Mouse (Mus musculus) macrophage (primary cell): ENCODE results near the gene Muc1. TPM values are rescaled to one million over a fixed set of nuclear protein-coding genes. Genes with fewer than 3 reads are reported as not detected.
"Not testable (repeated sequence)": the region's sequence is repeated elsewhere in the genome, so short reads cannot be mapped to it uniquely, and the experiment has no call there.

Source experiments
- H3K27ac ChIP-seq: fragments of 350-480 bp; formaldehyde crosslinking; 2 replicates; pipeline ENCODE4 v1.9.0; 2021
- H3K36me3 ChIP-seq: fragments of 350-480 bp; formaldehyde crosslinking; 2 replicates; pipeline ENCODE4 v1.9.0; 2021; ENCODE audit errors: inconsistent target
- H3K4me3 ChIP-seq: fragments of 350-480 bp; formaldehyde crosslinking; 2 replicates; pipeline ENCODE4 v1.9.0; 2021; ENCODE audit errors: inconsistent target
- H3K79me2 ChIP-seq: fragments of 350-480 bp; formaldehyde crosslinking; 2 replicates; pipeline ENCODE4 v1.9.0; 2021; ENCODE audit errors: inconsistent target
- WGBS: methylation state at CpG from one replicate; pipeline ENCODE4 v1.1.7; 2026; ENCODE audit warnings: inconsistent platforms; ENCODE audit not compliant: missing documents; 5-methylcytosine and 5-hydroxymethylcytosine counted together
- polyA plus RNA-seq: library from polyadenylated mRNA; stranded (reverse); fragments of 250-400 nt; gene quantifications from 3 replicates; pipeline ENCODE4 v1.2.4, GENCODE M21; 2018; ENCODE audit warnings: inconsistent platforms

The Muc1 gene
- polyA plus RNA-seq, 1 experiment from 2014 or later: not detected

DNA sequence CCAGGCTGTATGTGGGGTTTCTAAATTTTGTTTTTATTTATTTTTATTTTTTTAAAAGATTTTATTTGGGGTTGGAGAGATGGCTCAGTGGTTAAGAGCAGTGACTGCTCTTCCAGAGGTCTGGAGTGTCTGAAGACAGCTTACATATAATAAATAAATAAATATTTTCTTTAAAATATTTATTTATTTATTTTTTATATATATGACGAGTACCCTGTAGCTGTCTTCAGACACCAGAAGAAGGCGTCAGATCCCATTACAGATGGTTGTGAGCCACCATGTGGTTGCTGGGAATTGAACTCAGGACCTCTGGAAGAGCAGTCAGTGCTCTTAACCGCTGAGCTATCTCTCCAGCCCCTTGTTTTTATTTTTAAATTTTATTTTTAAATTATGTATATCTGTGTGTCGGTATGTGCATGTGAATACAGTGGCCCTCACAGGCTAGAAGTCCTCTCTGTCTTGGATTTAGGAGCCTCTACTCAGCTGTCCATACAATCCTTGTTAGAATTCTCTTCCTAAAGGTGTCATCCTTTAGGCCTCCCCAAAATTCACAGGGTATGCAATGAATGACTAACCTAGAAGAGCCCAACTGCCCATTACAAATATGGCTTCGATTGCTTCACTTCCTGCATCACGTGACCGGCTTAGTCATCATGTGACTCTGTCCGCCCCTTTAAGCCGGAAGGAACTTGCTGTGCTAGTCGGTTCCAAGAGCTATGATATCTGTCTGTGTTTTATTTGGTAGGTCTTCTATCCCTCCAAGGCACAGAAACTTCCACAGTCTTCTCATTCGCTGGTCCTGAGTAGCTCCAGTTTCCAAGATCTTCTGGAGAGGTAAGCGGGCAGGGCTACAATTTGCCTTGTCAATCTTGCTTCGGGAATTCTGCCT lies 26.4 kb upstream of the Muc1 start, which contains the start of gene Gba:
Gene Gba (plus strand): TSS at position 676 of the 889 bp plus-strand sequence.
- Histone ChIP-seq H3K36me3 (peaks cover 36% of the 10 kb centered on the region), H3K79me2 (peaks cover 36% of the 10 kb centered on the region), H3K4me3 (peak within 1 kb of the TSS; percentile 80), H3K27ac (peak within 1 kb of the TSS; percentile 72)
- WGBS: 23% methylated on average over 12 of the region's 13 CpGs

- 38% methylated on average over 5 of the region's 5 CpGs for WGBS
- H3K27ac ChIP-seq: peak overlapping the region; percentile 72
- peak overlapping the region; percentile 80 for H3K4me3 ChIP-seq
- peaks cover 42% of the 10 kb centered on the region for H3K36me3 ChIP-seq
- H3K79me2 ChIP-seq: peaks cover 36% of the 10 kb centered on the region
These were observed 25.7 kb upstream of the Muc1 start for GRCm38 (mm10) chr3:89203142-89203514.

DNA sequence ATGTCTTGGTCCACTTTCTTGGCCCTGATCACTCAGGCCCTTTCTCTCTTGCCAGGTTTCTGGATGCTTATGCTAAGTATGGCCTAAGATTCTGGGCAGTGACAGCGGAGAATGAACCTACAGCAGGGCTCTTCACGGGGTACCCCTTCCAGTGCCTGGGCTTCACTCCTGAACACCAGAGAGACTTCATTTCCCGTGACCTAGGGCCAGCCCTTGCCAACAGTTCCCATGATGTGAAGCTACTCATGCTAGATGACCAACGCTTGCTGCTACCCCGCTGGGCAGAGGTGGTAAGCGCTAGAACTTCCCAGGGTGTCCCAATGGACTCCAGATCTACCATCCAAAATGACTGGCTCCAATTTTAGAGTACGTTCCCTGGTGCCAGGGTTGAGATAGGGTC lies 22.8 kb upstream of the Muc1 start:
- 97% methylated on average over 7 of the region's 7 CpGs for WGBS
- no peak overlapping the region for H3K27ac ChIP-seq
- H3K36me3 ChIP-seq: peaks cover 58% of the 10 kb centered on the region
- no peak overlapping the region for H3K4me3 ChIP-seq
- H3K79me2 ChIP-seq: peaks cover 36% of the 10 kb centered on the region

DNA sequence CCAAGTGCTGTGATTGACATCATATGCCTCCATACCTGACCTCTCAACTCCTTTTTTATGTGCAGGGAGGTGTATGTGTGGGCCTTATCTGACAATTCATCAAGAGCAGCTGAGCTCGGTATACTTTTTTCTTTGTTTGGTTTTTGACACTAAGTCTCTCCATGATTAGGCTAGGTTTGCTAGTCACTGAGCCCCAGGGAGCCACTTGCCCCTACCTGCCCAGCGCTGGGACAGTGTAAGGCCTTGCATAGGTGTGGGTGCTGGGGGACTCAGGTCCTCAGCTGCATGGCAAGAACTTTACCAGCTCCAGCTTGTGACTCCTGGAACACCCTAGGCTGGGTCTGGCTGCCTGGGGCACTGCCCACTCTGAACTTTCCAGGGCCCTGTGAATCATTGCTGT lies 22.2 kb upstream of the Muc1 start:
- Histone ChIP-seq H3K79me2 (peaks cover 36% of the 10 kb centered on the region), H3K36me3 (peaks cover 58% of the 10 kb centered on the region), H3K4me3 (no peak overlapping the region), H3K27ac (no peak overlapping the region)
- WGBS: 85% methylated on average over 2 of the region's 2 CpGs

DNA sequence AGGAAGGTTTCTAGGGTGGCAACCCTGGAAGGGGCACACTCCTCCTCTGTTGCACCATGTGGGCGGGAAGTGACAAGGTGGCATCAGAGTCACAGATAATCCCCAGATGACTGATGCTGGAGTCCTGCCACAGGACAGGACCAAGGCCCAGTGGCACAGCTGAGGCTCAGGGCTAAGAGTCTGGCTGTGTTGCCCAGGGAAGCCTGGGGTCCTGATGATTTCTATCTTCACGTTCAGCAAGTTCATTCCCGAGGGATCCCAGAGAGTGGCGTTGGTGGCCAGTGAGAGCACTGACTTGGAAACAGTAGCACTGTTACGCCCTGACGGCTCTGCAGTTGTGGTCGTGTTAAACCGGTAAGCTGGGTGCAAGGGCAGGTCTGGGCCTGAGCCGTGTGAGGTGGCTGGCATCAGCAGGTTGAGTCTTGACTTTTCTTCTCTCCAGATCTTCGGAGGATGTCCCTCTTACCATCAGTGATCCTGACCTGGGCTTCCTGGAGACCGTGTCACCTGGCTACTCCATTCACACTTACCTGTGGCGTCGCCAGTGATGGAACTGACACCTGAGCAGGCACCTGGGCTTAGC lies 20.7 kb upstream of the Muc1 start:
- Histone ChIP-seq H3K4me3 (no peak overlapping the region), H3K79me2 (peaks cover 43% of the 10 kb centered on the region), H3K36me3 (peaks cover 58% of the 10 kb centered on the region), H3K27ac (no peak overlapping the region)
- WGBS: 96% methylated on average over 13 of the region's 13 CpGs

- H3K27ac ChIP-seq: no peak overlapping the region
- WGBS: 89% methylated on average over 6 of the region's 6 CpGs
These were observed 20.1 kb upstream of the Muc1 start for GRCm38 (mm10) chr3:89208736-89209135.

DNA sequence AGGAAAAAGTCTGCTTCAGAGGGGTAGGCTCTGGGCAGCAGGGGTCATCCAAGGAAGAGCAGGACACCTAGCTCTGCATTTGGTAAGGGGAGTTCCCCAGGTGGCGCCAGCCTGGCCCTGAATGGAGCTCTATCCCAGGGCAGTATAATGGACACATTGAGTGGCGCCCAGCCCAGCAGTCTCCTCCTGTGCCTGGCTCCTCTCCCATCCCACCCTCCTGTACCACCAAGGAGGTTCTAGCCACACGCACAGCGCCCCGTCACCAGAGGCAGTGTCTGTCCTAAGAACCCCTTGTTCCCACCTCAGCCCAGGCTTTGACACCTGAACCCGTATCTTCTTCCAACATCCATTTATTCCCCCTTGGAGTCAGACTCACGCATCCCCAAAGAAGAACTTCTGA lies 19.1 kb upstream of the Muc1 start:
- 93% methylated on average over 7 of the region's 7 CpGs for WGBS
- Histone ChIP-seq H3K4me3 (no peak overlapping the region), H3K36me3 (peaks cover 50% of the 10 kb centered on the region), H3K79me2 (peaks cover 32% of the 10 kb centered on the region), H3K27ac (no peak overlapping the region)

More at GRCm38 (mm10) chr3:89208736-89209135, 20.1 kb upstream of the Muc1 start:
- peaks cover 42% of the 10 kb centered on the region for H3K79me2 ChIP-seq
- H3K4me3 ChIP-seq: no peak overlapping the region
- H3K36me3 ChIP-seq: peaks cover 58% of the 10 kb centered on the region

DNA sequence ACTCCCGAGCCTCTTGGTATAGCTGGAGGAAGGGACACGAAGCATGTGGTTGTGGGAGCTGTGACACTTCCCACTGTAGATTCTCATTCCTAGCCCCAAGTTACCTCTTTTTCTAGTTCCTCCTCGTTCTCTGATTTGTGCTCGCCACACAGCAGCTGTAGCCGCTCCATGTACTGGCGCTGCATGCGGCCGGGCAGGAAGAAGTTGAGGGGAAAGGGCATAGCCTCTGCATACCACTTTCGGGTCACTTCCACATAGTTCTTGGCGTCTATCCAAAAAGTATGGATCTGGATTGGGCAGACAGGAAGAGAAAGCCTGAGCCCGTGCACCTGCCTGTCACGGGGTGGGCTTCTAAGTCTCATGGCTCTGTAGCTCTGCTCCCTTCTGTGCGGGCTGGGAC lies 18.7 kb upstream of the Muc1 start:
- WGBS: 54% methylated on average over 13 of the region's 13 CpGs
- peaks cover 46% of the 10 kb centered on the region for H3K36me3 ChIP-seq
- peaks cover 27% of the 10 kb centered on the region for H3K79me2 ChIP-seq
- H3K27ac ChIP-seq: no peak overlapping the region
- H3K4me3 ChIP-seq: no peak overlapping the region

GRCm38 (mm10) chr3:89210731-89211130 lies 18.1 kb upstream of the Muc1 start:
- no peak overlapping the region for H3K27ac ChIP-seq

GRCm38 (mm10) chr3:89213803-89214530 lies 14.9 kb upstream of the Muc1 start:
- Histone ChIP-seq H3K4me3 (peak overlapping the region; percentile 98), H3K79me2 (peaks cover 16% of the 10 kb centered on the region), H3K36me3 (peaks cover 8% of the 10 kb centered on the region; the same call in 1 of the 2 replicates), H3K27ac (peak overlapping the region; percentile 54)
- under 1% methylated on average over 54 of the region's 69 CpGs for WGBS

More at GRCm38 (mm10) chr3:89210731-89211130, 18.1 kb upstream of the Muc1 start:
- peaks cover 40% of the 10 kb centered on the region for H3K36me3 ChIP-seq
- H3K4me3 ChIP-seq: no peak overlapping the region
- peaks cover 22% of the 10 kb centered on the region for H3K79me2 ChIP-seq
- WGBS: 73% methylated on average over 7 of the region's 7 CpGs

DNA sequence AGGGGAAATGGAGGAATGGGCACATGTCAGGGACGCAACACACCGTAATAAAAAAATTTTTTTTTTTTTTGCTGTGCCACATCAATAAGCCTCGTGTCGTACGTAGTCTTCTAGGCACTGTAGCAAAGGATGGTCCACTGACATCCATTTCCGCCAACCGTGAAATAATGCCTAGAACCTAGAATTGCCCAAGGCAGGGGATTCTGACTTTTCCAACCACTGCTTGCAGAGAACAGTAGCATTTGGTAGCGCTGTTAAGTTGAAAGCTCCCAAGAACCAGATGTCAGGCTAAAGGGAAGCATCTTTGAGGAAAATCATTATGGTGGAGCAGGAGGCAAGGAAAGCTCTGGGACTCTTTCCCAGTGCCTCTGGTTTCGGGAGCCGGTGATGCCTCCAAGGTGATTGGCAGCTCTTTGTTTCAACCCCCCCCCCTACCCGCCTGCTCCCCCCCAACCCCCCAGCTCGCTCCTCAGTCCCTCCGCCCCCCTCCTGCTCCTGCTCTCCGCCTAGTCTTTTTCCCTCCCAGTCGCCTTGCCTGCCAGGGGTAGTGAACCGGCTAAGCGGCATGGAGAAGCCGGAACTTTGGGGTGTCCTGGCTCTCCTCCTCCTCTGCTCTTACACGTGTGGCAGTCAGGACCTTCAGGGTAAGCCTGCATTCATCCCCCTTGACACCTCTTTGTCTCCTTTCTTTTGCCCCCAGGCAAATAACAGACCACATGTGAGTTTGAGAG lies 14.0 kb upstream of the Muc1 start, which contains the start of gene Thbs3:
Gene Thbs3 (plus strand): TSS at position 500 of the 731 bp plus-strand sequence.
- H3K36me3 ChIP-seq: no peaks in the 10 kb centered on the region; the same call in 1 of the 2 replicates
- whole genome bisulfite sequencing: 9% methylated on average over 16 of the region's 19 CpGs
- H3K79me2 ChIP-seq: peaks cover 16% of the 10 kb centered on the region
- no peak within 1 kb of the TSS for H3K27ac ChIP-seq
- H3K4me3 ChIP-seq: peak within 1 kb of the TSS; percentile 14

DNA sequence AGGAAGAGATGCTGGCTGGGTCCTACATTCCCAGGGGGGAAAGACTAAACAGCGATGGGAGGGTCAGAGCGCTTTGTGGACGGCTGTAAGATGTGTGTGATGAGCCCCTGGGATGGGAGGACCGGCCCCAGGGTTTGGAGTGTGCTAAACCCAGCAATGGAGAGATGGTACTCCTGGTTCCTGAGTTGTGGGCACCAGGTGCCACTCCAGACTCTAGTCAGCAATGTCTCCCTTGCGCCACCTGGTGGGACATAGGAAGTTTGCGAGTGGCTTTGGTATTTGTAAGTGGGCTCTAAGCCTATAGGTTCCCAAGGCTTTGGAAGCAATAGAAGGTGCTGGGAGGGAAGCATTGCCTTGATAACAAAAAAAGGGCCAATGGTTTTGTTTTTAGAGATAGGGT lies 13.0 kb upstream of the Muc1 start:
- Histone ChIP-seq H3K79me2 (peaks cover 16% of the 10 kb centered on the region), H3K36me3 (no peaks in the 10 kb centered on the region), H3K4me3 (no peak overlapping the region), H3K27ac (no peak overlapping the region)
- WGBS: 3% methylated on average over 6 of the region's 6 CpGs

DNA sequence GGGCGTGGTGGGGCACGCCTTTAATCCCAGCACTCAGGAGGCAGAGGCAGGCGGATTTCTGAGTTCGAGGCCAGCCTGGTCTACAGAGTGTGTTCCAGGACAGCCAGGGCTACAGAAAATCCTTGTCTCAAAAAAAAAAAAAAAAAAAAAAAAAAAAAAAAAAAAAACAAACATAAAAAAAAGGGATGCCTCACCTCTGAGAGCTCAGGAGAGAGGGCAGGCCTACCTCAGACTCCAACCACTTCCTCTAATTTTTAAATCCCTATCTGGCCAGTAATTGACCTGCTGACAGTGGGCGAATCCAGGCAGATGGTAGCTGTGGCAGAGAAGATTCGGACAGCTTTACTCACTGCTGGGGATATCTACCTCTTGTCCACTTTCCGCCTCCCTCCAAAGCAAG lies 12.4 kb upstream of the Muc1 start:
- peaks cover 16% of the 10 kb centered on the region for H3K79me2 ChIP-seq
- H3K4me3 ChIP-seq, H3K36me3 ChIP-seq, H3K27ac ChIP-seq: not testable (repeated sequence)
- 80% methylated on average over 4 of the region's 7 CpGs for WGBS

GRCm38 (mm10) chr3:89218271-89218670 lies 10.6 kb upstream of the Muc1 start:
- 100% methylated on average over 1 of the region's 1 CpGs for whole genome bisulfite sequencing
- H3K4me3 ChIP-seq: no peak overlapping the region

More at GRCm38 (mm10) chr3:89218271-89218670, 10.6 kb upstream of the Muc1 start:
- H3K36me3 ChIP-seq: no peaks in the 10 kb centered on the region
- H3K79me2 ChIP-seq: peaks cover 3% of the 10 kb centered on the region; the same call in 1 of the 2 replicates
- no peak overlapping the region for H3K27ac ChIP-seq
